Mouse (Mus musculus) layer of hippocampus, adult 2 months (tissue): ENCODE data around the gene Cnih4. TPM values are rescaled to one million over a fixed set of nuclear protein-coding genes. Genes with fewer than 3 reads are reported as not detected.

Source experiments
- DNase-seq, 2 experiments: peaks; one replicate each; pipeline ENCODE4 v3.0.0; 2022; ENCODE audit warnings: low spot score in 2 of 2
- H3K27ac ChIP-seq: fragments of 200-600 bp; 2 replicates; pipeline ENCODE4 v1.8.1; 2022
- H3K4me3 ChIP-seq: fragments of 200-600 bp; 2 replicates; pipeline ENCODE4 v1.8.1; 2022; ENCODE audit warnings: mild to moderate bottlenecking
- CTCF ChIP-seq: fragments of 200-600 bp; conservative IDR thresholded peaks from 2 replicates; pipeline ENCODE4 v1.8.1; 2022; ENCODE audit warnings: antibody characterized with exemption, mild to moderate bottlenecking, moderate library complexity
- total RNA-seq, 2 experiments: library from RNA; stranded (reverse); gene quantifications; 2 replicates each; pipeline ENCODE4 v1.2.3; 2021

Gene Cnih4
- total RNA-seq, 2 experiments from 2014 or later: 23.3 to 27.7 TPM

DNA sequence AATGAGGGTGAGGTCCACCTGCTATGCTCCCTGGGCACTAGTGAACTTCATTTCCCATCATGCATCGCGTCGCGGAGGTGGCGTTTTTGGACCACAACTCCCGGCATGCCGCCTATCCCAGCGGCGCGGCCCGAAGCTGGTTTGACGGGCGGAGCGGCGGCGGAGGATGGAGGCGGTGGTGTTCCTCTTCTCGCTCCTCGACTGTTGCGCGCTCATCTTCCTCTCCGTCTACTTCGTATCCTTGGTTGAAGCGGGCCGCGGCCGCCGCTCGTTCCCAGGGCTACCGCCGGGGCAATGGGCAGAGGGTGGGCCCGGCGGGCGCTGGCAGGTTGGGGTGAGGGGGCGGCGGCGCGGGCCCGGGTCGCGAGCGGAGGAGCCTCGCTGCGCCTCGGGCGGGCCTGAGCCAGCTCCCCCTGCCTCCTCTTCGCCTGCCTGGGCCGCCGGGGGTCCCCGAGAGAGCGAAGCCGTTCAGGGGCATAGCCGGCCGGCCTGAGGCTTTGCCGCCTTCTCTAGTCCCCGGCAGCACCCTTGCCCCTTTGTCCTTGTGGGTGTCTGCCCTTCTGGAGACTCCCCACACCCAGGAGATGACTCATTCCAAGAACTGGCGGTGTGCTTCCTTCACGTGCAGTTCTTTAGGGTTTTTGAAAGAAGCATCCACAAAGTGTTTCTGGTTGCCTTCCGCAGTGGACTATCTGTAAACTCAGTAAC, 6.5 kb downstream of the Cnih4 start:
- peak overlapping the region; percentile 70 for H3K4me3 ChIP-seq
- no peak for TF ChIP-seq CTCF
- DNase-seq: peak; percentile 91 to 94
- peak overlapping the region; percentile 89 for H3K27ac ChIP-seq

DNA sequence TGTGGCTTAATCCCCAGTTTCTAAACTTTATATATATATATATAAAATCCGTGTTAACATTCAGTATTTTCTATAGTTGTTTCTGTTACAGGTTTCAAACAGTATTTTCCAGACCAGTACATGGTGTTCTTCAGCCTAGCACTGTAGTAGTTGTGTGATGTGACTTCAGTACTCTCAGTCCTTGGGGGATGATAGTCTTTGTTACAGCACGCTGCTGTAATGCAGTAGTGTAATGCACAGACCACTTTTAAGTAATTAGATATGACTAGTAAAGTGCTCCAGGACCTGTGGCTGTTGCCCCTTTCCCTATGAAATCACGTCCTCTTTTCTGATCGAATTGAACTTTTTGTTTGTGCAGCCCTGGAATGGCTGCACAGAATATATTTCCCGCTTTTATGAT, 7.0 kb downstream of the Cnih4 start:
- no peak for TF ChIP-seq CTCF
- peak overlapping the region; percentile 89; the same call in 1 of the 2 replicates for H3K27ac ChIP-seq
- no peak for DNase-seq
- peak overlapping the region; percentile 70 for H3K4me3 ChIP-seq

DNA sequence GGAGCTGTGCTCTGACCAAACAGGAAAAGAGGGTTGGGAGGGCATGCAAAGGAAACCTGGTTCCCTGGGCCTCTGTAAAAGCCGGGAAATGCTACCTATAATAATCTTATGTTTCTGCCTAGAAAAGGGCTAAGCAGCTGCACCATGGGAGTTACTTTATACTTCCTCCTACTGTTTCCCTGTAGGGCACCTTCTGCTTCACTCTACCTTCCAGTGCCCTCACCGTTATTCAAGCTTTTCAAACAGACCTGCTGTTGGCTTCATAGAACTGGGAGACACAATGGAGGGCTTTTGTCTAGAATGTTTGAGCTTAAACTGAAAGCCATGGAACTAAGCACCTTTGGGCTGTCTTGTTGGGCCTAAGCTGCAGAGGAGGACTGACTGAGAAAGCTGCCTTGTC, 23.3 kb downstream of the Cnih4 start:
- TF ChIP-seq CTCF: no peak
- no peak for DNase-seq
- Histone ChIP-seq H3K27ac (peak overlapping the region; percentile 28; the same call in 1 of the 2 replicates), H3K4me3 (no peak overlapping the region)

DNA sequence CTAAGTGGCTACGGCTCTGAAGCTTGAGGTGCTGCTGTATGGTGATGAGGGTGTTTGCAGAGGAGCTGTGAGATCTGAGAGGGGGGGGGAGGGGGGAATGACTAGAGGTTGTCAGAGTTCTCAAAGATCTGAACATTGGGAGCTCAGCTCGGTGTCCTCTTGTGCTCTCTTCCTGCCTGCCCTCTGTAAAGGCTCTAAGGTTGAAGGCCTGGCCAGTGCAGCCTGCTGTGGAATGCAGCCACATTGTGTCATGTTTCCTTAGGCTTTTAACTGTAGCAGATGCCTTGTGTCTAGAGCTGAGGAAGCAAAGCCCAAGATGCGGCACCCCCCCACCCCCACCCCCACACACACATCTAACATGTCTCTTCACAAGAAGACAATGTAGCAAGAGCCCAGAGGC, 23.9 kb downstream of the Cnih4 start:
- no peak for TF ChIP-seq CTCF

DNA sequence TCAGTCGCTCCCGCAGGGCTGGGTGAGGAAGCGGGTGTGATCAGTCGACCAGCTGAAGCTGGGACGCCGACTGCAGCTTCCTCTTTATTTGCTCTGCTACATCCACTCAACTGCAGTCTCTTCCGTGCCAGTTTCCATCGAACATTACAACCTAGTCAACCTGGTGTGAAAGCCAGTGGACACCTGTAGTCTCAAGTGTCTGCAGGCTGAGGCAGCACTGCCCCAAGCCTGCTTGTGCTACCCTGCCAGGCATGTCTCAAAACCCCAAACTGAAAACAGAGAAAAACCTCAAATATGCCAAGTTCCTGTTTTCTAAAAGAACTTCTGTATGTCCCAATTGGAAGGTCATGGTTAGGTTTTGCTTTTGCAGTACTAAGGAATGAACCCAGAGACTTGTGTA, 25.7 kb downstream of the Cnih4 start:
- no peak for DNase-seq
- Histone ChIP-seq H3K4me3 (no peak overlapping the region), H3K27ac (no peak overlapping the region)
- no peak for TF ChIP-seq CTCF

More for the DNA sequence above, 23.9 kb downstream of the Cnih4 start:
- Histone ChIP-seq H3K27ac (no peak overlapping the region), H3K4me3 (no peak overlapping the region)
- DNase-seq: no peak

DNA sequence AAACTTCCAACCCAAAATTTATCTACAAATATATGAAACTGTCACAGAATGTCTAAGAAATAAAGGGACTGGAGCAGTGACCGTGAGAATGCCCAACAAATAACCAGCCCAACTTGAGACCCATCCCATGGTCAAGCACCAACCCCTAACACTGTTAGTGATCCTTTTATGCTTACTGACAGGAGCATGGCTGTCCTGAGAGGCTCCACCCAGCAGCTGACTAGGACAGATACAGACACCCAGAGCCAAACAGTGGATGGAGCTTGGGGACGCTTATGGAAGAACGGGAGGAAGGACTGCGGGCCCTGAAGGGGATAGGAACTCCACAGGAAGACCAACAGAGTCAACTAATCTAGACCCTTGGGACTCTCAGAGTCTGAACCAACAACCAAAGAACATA, 44.4 kb downstream of the Cnih4 start:
- TF ChIP-seq CTCF: no peak
- Histone ChIP-seq H3K27ac (no peak overlapping the region), H3K4me3 (no peak overlapping the region)
- no peak for DNase-seq

DNA sequence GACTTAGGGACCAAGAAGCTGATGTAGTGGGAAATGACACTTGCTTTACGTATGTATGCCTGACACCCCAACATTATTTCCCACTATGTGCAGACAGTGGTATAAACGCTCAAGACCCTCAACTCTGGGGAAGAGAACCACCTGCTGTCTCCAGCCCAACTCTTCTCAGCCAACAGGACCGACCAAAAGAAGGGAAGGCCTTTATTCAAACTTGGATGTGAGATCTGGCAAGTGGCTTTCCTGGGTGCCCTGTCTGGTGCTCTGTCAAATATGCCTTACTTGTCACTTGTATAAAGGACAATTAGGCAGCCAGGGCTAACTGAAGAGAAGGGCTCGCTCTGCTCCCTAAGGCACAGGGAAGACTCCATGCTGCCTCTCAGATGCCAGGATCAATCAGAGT, 55.0 kb downstream of the Cnih4 start:
- DNase-seq: no peak
- H3K27ac ChIP-seq: no peak overlapping the region
- no peak overlapping the region for H3K4me3 ChIP-seq
- no peak for TF ChIP-seq CTCF

DNA sequence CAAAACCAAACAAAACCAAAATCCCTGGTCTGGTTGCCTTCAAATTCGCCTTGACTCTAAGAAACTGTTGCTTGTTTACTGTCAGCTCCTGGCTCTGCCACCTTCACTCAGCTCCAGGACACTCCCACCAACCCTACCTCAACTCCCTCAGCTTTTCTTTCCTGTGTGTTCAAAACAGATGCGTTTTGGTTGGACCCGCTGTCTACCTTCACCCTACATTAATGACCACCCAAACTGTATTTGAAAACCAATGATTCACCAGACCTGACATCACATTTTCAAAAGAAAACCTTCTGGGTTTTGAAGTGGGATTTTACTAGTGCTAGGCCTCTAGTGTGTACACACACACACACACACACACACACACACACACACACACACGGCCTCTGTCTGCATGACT, 65.7 kb downstream of the Cnih4 start:
- H3K27ac ChIP-seq: peak overlapping the region; percentile 99; the same call in 1 of the 2 replicates
- no peak for TF ChIP-seq CTCF
- peak overlapping the region; percentile 92 for H3K4me3 ChIP-seq
- DNase-seq: no peak

DNA sequence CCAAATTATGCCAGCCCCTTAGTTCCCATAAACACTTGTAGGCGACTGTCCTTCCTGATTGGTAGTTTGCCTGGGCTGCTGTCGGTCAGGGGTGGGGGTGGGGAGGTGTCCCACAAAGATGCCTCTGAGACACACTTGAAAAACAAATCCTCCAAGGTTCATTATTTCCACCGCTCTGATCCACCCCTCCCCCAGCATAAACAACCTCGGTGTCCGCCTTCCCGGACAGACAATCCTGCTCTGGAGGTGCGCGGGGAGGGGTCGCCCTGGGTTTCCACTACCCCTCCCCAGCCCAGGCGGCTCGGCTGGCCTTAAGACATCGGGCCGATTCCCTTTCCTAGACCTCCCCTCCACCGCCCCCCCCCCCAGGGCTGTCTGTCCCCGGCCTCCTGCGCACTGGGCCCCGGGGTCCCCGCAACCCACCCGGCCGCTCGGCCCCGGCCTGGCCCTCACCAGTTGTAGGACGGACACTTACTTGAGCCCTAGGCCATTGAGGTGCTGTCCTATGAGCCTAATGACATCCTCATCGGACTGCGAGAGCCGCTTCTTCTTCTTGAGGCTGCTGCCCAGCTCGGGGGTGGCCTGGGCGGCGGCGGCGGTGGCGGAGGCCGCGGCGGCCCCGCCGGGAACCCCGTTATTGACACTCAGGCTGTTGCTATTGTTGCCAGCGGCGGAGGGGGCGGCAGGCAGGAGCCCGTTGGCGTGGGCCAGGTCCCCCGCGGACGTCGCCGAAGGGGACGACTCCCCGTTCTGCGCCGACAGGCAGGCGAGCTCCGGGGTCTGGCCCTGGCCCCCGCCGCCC, 66.3 kb downstream of the Cnih4 start:
- Histone ChIP-seq H3K4me3 (peak overlapping the region; percentile 92), H3K27ac (peak overlapping the region; percentile 99)
- TF ChIP-seq CTCF: no peak
- DNase-seq: peak in 1 of 2 experiments; percentile 38

DNA sequence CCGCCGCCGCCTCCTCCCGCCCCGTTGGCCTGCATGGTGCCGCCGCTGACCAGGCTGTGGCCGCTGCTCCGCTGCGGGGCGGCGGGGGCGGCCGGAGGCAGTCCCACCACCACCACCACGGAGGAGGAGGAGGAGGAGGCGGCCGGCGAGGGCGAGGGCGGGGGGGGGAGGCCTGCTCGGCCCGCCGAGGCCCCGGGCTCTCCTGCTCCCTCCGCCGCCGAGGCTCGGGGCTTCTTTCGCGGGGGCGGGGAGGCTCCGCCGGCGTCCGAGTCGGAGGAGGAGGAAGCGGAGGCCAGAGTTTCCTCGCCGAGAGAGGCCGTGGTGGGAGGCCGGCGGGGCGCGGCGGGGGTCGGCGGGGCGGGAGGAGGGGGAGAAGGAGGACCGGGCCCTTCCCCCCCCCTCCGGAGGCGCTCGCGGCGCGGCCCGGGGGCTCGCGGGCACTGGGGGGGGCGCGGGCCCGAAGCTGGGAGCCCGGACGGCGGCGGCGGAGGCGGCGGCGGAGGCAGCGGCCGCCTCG, 67.0 kb downstream of the Cnih4 start:
- Histone ChIP-seq H3K4me3 (peak overlapping the region; percentile 92), H3K27ac (peak overlapping the region; percentile 99)
- TF ChIP-seq CTCF: no peak
- no peak for DNase-seq

DNA sequence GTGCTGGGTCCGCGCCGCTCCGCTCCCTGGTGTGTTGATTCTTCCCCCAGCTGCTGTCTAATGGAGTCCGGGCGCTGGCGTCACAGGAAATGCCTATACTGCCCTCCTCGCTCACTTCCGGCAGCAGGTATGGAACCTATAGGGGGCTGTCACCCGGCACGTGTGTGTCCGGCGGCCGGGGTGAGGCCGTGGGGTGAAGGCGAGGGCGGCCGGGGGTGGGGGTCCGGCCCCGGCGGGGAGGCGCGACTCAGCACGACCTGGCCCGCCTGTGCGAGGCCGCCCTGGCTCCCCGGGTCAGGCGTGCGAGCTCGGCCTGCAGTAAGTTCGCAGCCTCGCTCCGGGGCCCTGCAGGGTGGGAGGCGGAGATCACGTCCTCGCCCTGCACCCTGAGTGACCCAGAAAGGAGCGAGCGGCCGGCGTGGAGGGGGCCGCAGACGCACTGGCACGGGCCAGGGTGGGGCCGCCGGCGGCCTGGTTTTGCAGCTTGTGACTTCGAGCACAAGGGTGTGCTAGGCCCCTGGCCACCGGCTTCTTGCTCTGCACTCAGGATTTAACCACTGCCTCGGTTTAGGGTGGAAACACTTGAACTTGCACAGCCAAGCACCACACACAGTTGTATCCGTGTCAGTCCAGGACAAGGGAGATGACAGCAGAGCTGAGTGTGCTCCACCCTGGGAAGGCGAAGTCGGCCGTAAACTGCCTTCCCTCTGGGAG, 67.6 kb downstream of the Cnih4 start, which contains the start of gene Wdr26:
Wdr26 (minus strand) TSS at position 82 of the 714 bp plus-strand sequence.
- TF ChIP-seq CTCF: peak; percentile 10; the same call in 1 of the 2 replicates
- peak within 1 kb of the TSS; percentile 99 for H3K27ac ChIP-seq
- H3K4me3 ChIP-seq: peak within 1 kb of the TSS; percentile 92
- DNase-seq: peak; percentile 75 to 80

DNA sequence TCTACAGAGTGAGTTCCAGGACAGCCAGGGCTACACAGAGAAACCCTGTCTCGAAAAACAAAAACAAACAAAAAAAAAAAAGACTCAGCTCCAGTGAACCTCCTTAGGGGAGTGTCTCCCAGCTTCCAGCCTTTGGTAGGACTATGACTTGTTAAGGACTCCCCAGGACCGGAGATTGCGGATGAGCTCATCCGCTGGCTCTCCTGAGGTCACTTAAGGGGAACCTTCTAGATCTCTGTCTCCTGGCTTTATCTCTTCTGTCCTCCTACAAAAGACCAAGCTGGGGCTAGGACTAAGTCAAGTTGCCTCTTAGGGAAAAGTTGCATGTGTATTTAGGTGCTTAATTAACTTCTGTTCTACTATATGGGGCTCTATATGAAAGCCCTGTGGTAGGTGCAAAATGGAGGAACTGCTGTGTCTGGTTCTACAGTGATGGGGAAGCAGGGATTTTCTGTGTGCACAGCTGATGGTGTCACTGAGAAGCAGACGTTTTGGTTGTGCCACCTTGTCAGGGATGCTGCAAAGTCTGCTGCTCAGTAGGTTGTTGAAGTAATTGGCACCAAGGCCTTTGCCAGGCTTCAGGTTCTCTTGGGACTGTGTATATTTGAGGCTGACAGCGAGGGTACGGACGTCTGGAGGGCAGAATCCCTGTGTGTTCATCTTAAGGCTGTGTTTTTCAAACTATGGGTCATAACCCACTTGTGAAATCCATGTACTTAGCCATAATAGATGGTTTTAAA, 70.0 kb downstream of the Cnih4 start:
- Histone ChIP-seq H3K4me3 (no peak overlapping the region), H3K27ac (no peak overlapping the region)
- TF ChIP-seq CTCF: no peak
- no peak for DNase-seq

DNA sequence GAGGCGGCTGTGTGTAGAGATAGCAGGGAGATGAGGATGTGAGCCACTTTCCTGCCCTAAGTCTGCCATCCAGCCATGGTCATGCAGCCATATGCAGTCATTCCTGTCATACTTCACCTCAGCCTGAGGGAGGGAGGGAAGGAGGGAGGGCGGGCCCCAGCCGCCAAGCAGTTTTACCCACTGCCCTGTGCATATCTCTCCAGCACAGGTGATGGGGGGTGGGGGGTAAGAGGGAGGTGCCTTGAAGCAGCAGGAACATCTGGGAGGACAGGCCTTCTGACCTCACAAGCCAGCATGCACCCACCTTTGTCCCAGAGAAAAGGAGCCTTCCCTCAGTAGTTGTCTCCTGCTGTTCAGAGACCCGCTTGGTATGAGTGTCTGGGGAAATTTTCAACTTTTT, 71.8 kb downstream of the Cnih4 start:
- H3K27ac ChIP-seq: no peak overlapping the region
- DNase-seq: no peak
- H3K4me3 ChIP-seq: no peak overlapping the region
- no peak for TF ChIP-seq CTCF

Other genes with a start within 250 kb of the Cnih4 start
- 10 to 100 TPM; 42.9 to 44.9 TPM for gene Pycr2, start 240.4 kb upstream of the Cnih4 start, total RNA-seq
- 10 to 100 TPM; 11.4 to 12.9 TPM for gene Lefty1, start 209.7 kb upstream of the Cnih4 start, total RNA-seq
- 10 to 100 TPM; 20.4 to 23.8 TPM for gene Tmem63a, start 202.3 kb upstream of the Cnih4 start, total RNA-seq
- 10 to 100 TPM; 30.2 to 30.3 TPM for gene Ephx1, start 123.8 kb upstream of the Cnih4 start, total RNA-seq
- under 1 TPM in 1 of 2 experiments, not detected in 1; 0.17 TPM for gene 9130409I23Rik, start 93.5 kb upstream of the Cnih4 start, total RNA-seq
- 10 to 100 TPM; 34.4 to 34.7 TPM for gene Nvl, start 489 bp upstream of the Cnih4 start, total RNA-seq
- gene Wdr26, start 67.3 kb downstream of the Cnih4 start, total RNA-seq: 100 to 1,000 TPM; 104 to 117 TPM
- gene Cnih3, start 207.9 kb downstream of the Cnih4 start, total RNA-seq: 10 to 100 TPM; 68.5 to 71.3 TPM